Mouse (Mus musculus) spleen, adult 18-20 months (tissue): ENCODE results near the gene Tigd2.
"Not testable (repeated sequence)": the region's sequence is repeated elsewhere in the genome, so short reads cannot be mapped to it uniquely, and the experiment has no call there.

ENCODE experiments used
- DNase-seq, 2 experiments: peaks; one replicate each; pipeline ENCODE4 v3.0.0; 2022; ENCODE audit warnings: mixed read lengths in 2 of 2

The Tigd2 gene

DNA sequence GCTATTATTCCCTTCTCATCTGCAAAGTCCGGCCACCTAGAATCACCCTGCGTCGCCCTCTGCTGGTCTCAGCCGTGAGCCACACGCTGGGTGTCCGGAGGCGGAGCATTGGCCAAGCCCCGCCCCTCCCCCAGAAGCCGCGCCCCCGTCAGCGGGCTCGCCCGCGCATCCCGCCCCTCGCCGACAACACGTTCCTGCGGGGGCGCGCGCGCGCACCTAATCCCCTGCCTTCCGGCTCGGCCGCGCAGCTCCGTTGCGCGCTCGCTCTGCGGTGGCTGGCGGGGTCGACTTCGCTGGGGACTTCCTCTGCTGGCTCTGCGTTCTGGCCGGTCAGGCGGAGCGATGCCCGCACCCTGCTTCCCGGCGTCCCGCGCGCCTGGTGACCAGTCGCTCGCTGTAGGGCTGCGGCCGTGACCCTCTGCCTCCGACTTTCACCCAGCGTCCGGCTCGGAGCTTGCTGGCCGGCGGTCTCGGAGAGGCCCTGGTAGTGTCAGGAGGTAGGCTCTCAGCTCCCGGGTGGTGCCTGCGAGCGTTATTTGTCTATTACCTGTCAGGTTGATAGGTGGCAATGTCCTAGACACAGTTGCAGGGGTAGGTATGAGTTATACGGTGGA is at the start of gene Tigd2:
Tigd2 (plus strand) TSS at position 186 of the 614 bp plus-strand sequence.
- peak; percentile 88 to 95 for DNase-seq

- no peak for DNase-seq
These were observed 46.7 kb upstream of the Tigd2 start for GRCm38 (mm10) chr6:59161801-59162478.

GRCm38 (mm10) chr6:59162887-59163286 is 45.8 kb upstream of the Tigd2 start:
- DNase-seq: no peak

- DNase-seq: no peak
These were observed 45.3 kb upstream of the Tigd2 start for GRCm38 (mm10) chr6:59163407-59163806.

DNA sequence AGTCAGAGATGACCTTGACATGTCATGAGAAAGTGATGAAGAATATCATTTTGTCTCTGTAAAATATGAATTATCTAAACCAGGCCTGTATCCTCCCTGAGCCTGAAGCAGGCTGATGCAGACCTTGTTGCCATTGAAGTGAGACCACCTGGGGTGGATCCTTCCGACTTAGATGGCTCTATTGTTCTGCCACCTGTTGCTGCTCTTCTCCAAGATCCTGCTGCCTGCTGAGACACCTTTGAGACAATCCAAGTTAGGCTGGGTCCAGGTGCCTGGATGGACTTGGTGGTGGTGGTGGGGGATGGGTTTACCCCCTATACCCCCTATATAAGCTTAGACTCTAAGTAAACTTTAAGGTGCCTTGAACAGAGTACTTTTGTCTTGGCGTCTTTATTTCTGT is 39.7 kb upstream of the Tigd2 start:
- no peak for DNase-seq

DNA sequence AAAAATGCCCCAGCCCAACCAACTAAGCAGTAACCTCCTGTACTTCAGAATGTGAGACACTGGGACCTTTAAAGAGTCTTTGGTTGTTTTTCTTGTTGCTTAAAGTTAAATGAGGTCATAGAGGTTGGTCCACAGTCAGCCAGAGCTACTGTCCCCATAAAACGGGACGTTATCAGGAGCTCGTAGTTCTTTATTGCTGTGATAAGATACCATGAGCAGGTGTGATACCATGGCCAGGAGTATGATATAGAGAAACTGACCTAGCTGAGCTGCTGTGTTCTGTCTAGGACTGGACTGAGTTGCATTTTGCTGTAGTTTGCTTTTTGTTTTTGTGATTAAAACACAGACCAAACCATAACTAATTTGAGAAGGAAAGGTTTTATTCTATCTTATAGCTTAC is 37.4 kb upstream of the Tigd2 start:
- DNase-seq: no peak

DNA sequence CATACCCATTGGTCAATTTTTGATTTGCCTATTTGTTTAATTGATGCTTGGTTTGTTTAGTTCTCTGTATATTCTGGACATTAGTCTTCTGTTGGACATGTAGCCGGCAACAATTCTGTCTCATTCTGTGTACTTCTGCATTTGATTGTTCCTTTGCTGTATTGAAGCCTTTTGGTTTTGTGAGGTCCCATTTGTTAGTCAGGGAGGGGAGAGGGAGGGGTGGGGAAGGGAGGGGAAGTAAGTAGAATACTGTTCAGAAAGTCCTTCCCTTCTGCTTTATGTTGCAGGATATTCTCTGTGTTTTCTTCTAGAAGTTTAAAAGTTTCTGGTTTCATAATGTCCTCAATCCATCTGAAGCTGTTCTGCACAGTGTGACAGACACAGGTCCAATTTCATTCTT is 34.7 kb upstream of the Tigd2 start:
- no peak for DNase-seq

- DNase-seq: no peak
These were observed 30.6 kb upstream of the Tigd2 start for GRCm38 (mm10) chr6:59178051-59178450.

DNA sequence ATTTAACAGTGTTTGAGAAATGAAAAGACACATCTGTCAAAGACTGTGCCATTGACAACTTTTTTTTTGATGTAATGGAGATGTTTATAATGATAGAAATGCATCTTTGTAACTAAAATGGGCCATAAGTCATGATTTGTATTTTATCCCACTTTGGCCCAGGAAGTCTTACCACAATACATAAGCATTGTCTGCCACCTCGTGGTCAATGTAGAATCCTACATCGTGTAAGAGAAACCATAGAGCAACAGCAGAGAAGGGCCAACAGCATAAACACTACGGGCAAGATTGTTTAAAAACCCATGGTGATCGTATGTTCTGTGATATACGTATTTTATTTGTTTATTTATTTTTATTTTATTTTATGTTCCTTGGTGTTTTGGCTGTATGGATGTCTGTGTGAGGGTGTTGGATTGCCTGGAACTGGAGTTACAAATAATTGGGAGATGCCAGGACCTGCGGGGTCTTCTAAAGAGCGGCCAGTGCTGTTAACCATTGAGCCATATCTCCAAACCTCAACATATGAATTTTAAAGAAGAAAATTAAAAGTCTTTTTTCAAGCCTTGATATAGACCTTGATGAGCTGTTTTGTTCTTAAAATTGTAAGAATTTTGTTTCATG is 28.2 kb upstream of the Tigd2 start:
- peak in 1 of 2 experiments; percentile 39 for DNase-seq

DNA sequence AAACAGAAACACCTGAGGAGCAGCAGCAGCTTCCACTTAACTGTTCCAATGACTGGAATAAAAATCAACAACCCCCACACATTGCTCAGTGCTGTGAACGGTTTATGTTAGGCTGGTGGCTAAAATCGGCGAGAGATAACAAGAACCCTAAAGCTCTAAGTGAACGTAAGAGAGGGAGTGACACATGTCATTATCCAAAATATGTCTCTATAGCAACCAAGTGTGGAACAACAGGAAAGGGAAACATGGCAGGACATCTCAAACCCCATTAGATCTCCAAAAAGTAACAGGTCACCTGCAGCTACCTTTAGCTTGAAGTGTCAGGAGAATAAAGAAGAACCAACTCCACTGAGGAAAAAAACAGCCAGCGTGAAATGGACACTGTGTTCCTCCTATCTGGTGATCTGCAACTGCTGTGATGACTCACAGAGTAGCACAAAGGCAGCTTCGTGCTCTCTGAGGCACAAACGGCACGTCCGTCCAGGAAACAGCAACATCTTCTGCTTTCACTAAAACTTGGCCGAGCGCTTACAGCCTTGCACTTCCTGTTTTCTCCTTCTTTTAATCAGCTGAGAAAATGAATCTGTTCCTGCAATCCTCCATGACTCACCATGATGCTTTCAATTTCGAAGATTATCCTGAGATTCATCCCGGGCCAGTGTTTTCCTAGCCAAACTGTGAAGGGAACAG is 23.5 kb upstream of the Tigd2 start:
- DNase-seq: peak; percentile 38 to 54

GRCm38 (mm10) chr6:59190006-59190405 is 18.7 kb upstream of the Tigd2 start:
- DNase-seq: no peak

DNA sequence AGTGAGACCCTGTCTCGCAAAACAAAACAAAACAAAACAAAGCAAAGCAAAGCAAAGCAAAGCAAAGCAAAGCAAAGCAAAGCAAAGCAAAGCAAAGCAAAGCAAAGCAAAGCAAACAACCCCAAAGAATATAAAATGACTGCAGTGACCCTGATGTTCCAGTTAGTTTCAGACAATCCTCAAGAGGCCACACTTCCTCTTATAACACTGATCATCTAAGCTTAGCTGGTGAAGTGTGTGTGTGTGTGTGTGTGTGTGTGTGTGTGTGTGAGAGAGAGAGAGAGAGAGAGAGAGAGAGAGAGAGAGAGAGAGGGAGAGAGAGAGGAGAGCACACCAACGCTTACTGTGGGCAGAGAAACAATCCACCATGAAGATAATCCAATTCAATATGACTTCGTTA is 14.2 kb upstream of the Tigd2 start:
- DNase-seq: not testable (repeated sequence)

GRCm38 (mm10) chr6:59195849-59196635 is 12.6 kb upstream of the Tigd2 start:
- DNase-seq: no peak

GRCm38 (mm10) chr6:59196746-59197145 is 11.9 kb upstream of the Tigd2 start:
- no peak for DNase-seq

DNA sequence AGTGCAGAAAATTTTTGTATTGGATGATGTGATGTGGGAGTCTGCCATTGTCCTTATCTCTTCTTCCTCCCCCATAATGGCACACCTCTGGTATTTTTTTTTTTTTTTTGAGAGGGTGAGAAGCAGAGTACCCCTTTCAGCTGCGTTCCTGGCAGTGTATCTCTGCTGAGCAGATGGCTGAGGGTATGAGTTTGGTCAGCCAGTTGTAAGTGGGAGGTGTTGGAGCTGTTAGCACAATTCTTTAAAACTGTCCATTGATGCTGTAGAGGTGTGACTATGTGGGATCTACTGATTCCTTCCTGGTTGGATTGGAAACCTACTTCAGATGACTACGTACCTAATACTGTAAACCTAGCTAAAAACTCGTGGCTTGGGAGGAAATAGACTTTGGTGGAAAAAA is 10.3 kb upstream of the Tigd2 start:
- no peak for DNase-seq

GRCm38 (mm10) chr6:59199021-59199420 is 9.6 kb upstream of the Tigd2 start:
- DNase-seq: no peak

DNA sequence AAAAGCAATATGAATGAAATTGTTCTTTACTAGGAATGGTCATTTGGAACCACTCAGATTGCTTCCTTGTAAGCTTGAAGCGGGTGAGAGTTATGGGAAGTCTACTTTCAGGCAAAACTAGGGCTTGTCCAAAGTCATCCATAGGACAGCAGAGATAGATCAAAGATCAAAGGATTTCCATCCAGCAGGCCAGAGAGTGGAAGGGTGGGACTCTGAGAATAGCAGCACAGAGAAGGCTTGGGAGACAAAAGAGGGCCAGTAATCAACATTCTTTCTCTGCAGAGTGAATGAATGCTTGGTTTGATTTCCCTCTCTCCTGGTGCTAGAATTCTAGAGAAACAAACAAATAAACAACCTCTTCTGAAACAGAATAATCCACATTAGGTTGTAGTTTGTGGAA is 1.1 kb upstream of the Tigd2 start:
- no peak for DNase-seq

DNA sequence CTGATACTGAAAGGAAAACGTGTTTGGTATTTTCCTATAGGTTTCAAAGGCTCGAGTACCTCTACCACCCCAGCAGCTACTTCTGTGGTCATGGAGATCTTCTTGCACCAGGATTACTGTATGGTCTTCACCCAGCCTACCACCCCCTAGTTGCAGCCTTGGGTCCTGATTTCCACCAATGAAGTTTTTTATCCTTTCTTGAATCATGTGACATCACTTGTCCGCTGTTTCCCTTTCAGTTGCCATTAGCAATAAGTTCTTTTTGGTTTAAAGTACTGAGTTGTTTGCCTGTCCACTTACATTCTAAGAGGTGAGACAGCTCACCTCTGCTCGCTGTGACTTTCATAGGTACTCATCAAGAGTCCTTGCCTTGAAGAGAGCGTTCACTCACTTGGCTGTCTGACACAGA is 633 bp downstream of the Tigd2 start:
- DNase-seq: no peak

- no peak for DNase-seq
These were observed 24.5 kb downstream of the Tigd2 start for GRCm38 (mm10) chr6:59233191-59233590.

- DNase-seq: no peak
These were observed 25.0 kb downstream of the Tigd2 start for GRCm38 (mm10) chr6:59233651-59234050.

- DNase-seq: peak in 1 of 2 experiments; percentile 14
These were observed 41.0 kb downstream of the Tigd2 start for GRCm38 (mm10) chr6:59249675-59250074.

DNA sequence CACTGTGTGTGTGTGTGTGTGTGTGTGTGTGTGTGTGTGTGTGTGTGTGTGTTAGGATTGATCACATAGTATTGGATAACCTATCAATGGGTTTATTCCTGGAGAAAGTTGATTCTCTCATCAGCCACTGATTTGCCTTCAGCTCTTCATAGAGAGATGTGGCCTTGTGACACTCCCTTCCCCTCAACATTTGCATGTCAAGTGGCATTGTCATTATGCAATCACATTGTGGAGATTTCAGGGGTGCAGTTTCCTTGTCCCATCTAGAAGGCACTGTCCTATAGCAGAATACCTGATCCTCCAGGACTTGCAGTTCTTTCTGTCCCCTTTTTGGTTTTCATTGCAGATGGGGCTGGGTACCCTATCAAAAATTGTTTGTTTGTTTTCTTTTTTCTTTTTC is 41.9 kb downstream of the Tigd2 start:
- DNase-seq: no peak

DNA sequence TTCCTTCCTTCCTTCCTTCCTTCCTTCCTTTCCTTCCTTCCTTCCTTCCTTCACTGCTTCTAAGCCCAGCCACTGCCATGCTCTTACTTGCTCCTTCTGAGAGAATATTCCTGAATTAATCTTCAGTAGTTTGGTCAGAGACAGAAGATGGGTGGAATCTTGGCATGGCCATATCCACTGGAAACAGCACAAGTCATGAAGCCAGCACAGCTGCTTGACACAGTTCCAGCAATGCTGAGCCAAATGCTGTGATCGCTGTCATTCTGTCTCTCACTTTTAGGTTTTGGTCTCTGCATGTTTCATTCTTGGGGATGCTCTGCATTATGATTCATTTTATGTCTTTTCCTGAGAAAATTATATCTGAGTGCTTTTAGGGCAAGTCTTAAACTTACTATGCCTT is 47.2 kb downstream of the Tigd2 start:
- no peak for DNase-seq
